Mouse (Mus musculus): ENCODE measurements around the gene Tpo. TPM values are rescaled to one million over a fixed set of nuclear protein-coding genes. Genes with fewer than 3 reads are reported as not detected.

Tpo gene
- polyA plus RNA-seq (2017; shearing (Covaris generic)): not detected

GRCm38 (mm10) chr12:30132524-30132923 is at the start of gene Tpo:
Gene Tpo (minus strand): TSS chr12:30132624.

Other genes with a start within 250 kb of the Tpo start
- gene Pxdn, start 195.0 kb downstream of the Tpo start, polyA plus RNA-seq (2017; shearing (Covaris generic)): not detected
- not detected for gene Sntg2, start 240.8 kb upstream of the Tpo start, polyA plus RNA-seq (2017; shearing (Covaris generic))

All from effector memory CD4-positive, alpha-beta T cell, adult 5 months (primary cell).